Mouse (Mus musculus) stomach, embryonic 15.5 days (tissue): ENCODE measurements around the gene Tmem211. TPM values are rescaled to one million over a fixed set of nuclear protein-coding genes. Genes with fewer than 3 reads are reported as not detected.

ENCODE experiments used
- ATAC-seq: fragments of 200-750 bp; cut with Nextera tagmentation; 2 replicates; pipeline ENCODE4 v1.8.0; 2017; ENCODE audit warnings: low read depth, moderate number of reproducible peaks, moderate TSS enrichment; ENCODE audit not compliant: insufficient read depth, low FRiP score
- H3K27ac ChIP-seq: fragments of 300-500 bp; sonication (generic); 2 replicates; pipeline ENCODE4 v1.5.1; 2015; ENCODE audit warnings: mild to moderate bottlenecking, inconsistent platforms
- H3K27me3 ChIP-seq: fragments of 300-500 bp; sonication (generic); replicated peaks from 2 replicates; pipeline ENCODE4 v1.6.1; 2015; ENCODE audit warnings: inconsistent platforms
- H3K36me3 ChIP-seq: fragments of 300-500 bp; sonication (generic); 2 replicates; pipeline ENCODE4 v1.6.1; 2015; ENCODE audit warnings: inconsistent platforms
- H3K4me1 ChIP-seq: fragments of 300-500 bp; sonication (generic); 2 replicates; pipeline ENCODE4 v1.6.1; 2015; ENCODE audit warnings: inconsistent platforms
- H3K4me2 ChIP-seq: fragments of 300-500 bp; sonication (generic); 2 replicates; pipeline ENCODE4 v1.6.1; 2015; ENCODE audit warnings: mild to moderate bottlenecking, inconsistent platforms
- H3K4me3 ChIP-seq: fragments of 300-500 bp; sonication (generic); replicated peaks from 2 replicates; pipeline ENCODE4 v1.5.1; 2015; ENCODE audit warnings: inconsistent platforms
- H3K9ac ChIP-seq: fragments of 300-500 bp; sonication (generic); 2 replicates; pipeline ENCODE4 v1.6.1; 2015; ENCODE audit warnings: inconsistent platforms
- H3K9me3 ChIP-seq: fragments of 300-500 bp; sonication (generic); 2 replicates; pipeline ENCODE4 v1.6.1; 2016; ENCODE audit warnings: inconsistent platforms
- WGBS: fragments of 180-500 bp; shearing (Covaris S2); methylation state at CpG from one replicate; pipeline ENCODE4 v1.1.7; 2015; 5-methylcytosine and 5-hydroxymethylcytosine counted together
- polyA plus RNA-seq: library from polyadenylated mRNA; unstranded; fragments of >200 nt; fragmentation: Nextera tagmentation; extraction: Ambion mirVana; gene quantifications from 2 replicates; pipeline ENCODE4 v1.2.1, GENCODE M21; 2015

Gene Tmem211
- polyA plus RNA-seq, 1 experiment from 2014 or later = 0.57 TPM

- Histone ChIP-seq H3K4me3 (no peak overlapping the region), H3K4me2 (no peak overlapping the region), H3K9me3 (no peaks in the 10 kb centered on the region), H3K4me1 (0 out of 2 replicates have a peak, but pooled peaks cover 7% of the 10 kb centered on the region), H3K9ac (no peak overlapping the region), H3K27me3 (no peaks in the 10 kb centered on the region), H3K36me3 (no peaks in the 10 kb centered on the region), H3K27ac (peak overlapping the region; percentile 46; the same call in 1 of the 2 replicates)
- no peak for ATAC-seq
- 47% methylated on average over 8 of the region's 8 CpGs for WGBS
These were observed 27.5 kb upstream of the Tmem211 start for GRCm38 (mm10) chr5:113199126-113199771.

GRCm38 (mm10) chr5:113199772-113200134 lies 27.0 kb upstream of the Tmem211 start:
- 82% methylated on average over 10 of the region's 10 CpGs for WGBS
- no peak for ATAC-seq

GRCm38 (mm10) chr5:113204193-113204592 lies 22.5 kb upstream of the Tmem211 start:
- Histone ChIP-seq H3K4me2 (no peak overlapping the region), H3K9ac (no peak overlapping the region), H3K27me3 (no peaks in the 10 kb centered on the region), H3K27ac (no peak overlapping the region), H3K36me3 (no peaks in the 10 kb centered on the region), H3K4me1 (peaks cover 29% of the 10 kb centered on the region), H3K4me3 (no peak overlapping the region), H3K9me3 (no peaks in the 10 kb centered on the region)
- WGBS = 72% methylated on average over 9 of the region's 9 CpGs
- ATAC-seq = no peak

More at GRCm38 (mm10) chr5:113199772-113200134, 27.0 kb upstream of the Tmem211 start:
- Histone ChIP-seq H3K36me3 (no peaks in the 10 kb centered on the region), H3K4me2 (no peak overlapping the region), H3K9me3 (no peaks in the 10 kb centered on the region), H3K27ac (0 out of 2 replicates have a peak overlapping the region, but pooled peaks have one; percentile 46), H3K4me3 (no peak overlapping the region), H3K9ac (no peak overlapping the region), H3K4me1 (0 out of 2 replicates have a peak, but pooled peaks cover 7% of the 10 kb centered on the region), H3K27me3 (no peaks in the 10 kb centered on the region)

GRCm38 (mm10) chr5:113206670-113207352 lies 19.9 kb upstream of the Tmem211 start:
- no peak for ATAC-seq
- Histone ChIP-seq H3K9me3 (no peaks in the 10 kb centered on the region), H3K4me2 (no peak overlapping the region), H3K4me1 (peaks cover 42% of the 10 kb centered on the region), H3K9ac (no peak overlapping the region), H3K36me3 (no peaks in the 10 kb centered on the region), H3K4me3 (no peak overlapping the region), H3K27ac (peak overlapping the region; percentile 89; the same call in 1 of the 2 replicates), H3K27me3 (no peaks in the 10 kb centered on the region)
- 39% methylated on average over 9 of the region's 9 CpGs for WGBS

- Histone ChIP-seq H3K4me3 (no peak overlapping the region), H3K36me3 (no peaks in the 10 kb centered on the region), H3K4me1 (peaks cover 42% of the 10 kb centered on the region), H3K9me3 (no peaks in the 10 kb centered on the region), H3K27ac (peak overlapping the region; percentile 89), H3K9ac (no peak overlapping the region), H3K27me3 (no peaks in the 10 kb centered on the region), H3K4me2 (no peak overlapping the region)
- WGBS = 38% methylated on average over 4 of the region's 4 CpGs
- ATAC-seq = peak; percentile 8; the same call in 1 of the 2 replicates
These were observed 18.7 kb upstream of the Tmem211 start for GRCm38 (mm10) chr5:113208048-113208447.

GRCm38 (mm10) chr5:113208622-113209400 lies 17.9 kb upstream of the Tmem211 start:
- Histone ChIP-seq H3K4me3 (no peak overlapping the region), H3K4me1 (peaks cover 46% of the 10 kb centered on the region), H3K4me2 (peak overlapping the region; percentile 5; the same call in 1 of the 2 replicates), H3K9me3 (no peaks in the 10 kb centered on the region), H3K36me3 (no peaks in the 10 kb centered on the region), H3K27ac (peak overlapping the region; percentile 89), H3K9ac (no peak overlapping the region), H3K27me3 (no peaks in the 10 kb centered on the region)
- ATAC-seq = peak; percentile 23; the same call in 1 of the 2 replicates
- WGBS = 30% methylated on average over 11 of the region's 11 CpGs

GRCm38 (mm10) chr5:113209401-113209750 lies 17.3 kb upstream of the Tmem211 start:
- no peak for ATAC-seq
- WGBS = 35% methylated on average over 11 of the region's 11 CpGs
- H3K9ac ChIP-seq = no peak overlapping the region

GRCm38 (mm10) chr5:113209898-113210297 lies 16.8 kb upstream of the Tmem211 start:
- H3K36me3 ChIP-seq = no peaks in the 10 kb centered on the region
- 82% methylated on average over 13 of the region's 13 CpGs for WGBS
- H3K9me3 ChIP-seq = no peaks in the 10 kb centered on the region
- H3K4me3 ChIP-seq = no peak overlapping the region
- no peaks in the 10 kb centered on the region for H3K27me3 ChIP-seq
- ATAC-seq = no peak
- peak overlapping the region; percentile 89 for H3K27ac ChIP-seq
- H3K9ac ChIP-seq = no peak overlapping the region
- 0 out of 2 replicates have a peak overlapping the region, but pooled peaks have one; percentile 5 for H3K4me2 ChIP-seq
- H3K4me1 ChIP-seq = peaks cover 50% of the 10 kb centered on the region

More at GRCm38 (mm10) chr5:113209401-113209750, 17.3 kb upstream of the Tmem211 start:
- no peak overlapping the region for H3K4me3 ChIP-seq
- peak overlapping the region; percentile 89 for H3K27ac ChIP-seq
- peaks cover 48% of the 10 kb centered on the region for H3K4me1 ChIP-seq
- H3K36me3 ChIP-seq = no peaks in the 10 kb centered on the region
- H3K9me3 ChIP-seq = no peaks in the 10 kb centered on the region
- H3K4me2 ChIP-seq = peak overlapping the region; percentile 5; the same call in 1 of the 2 replicates
- no peaks in the 10 kb centered on the region for H3K27me3 ChIP-seq

GRCm38 (mm10) chr5:113210314-113210713 lies 16.4 kb upstream of the Tmem211 start:
- ATAC-seq = no peak
- H3K4me1 ChIP-seq = peaks cover 50% of the 10 kb centered on the region
- no peak overlapping the region for H3K4me2 ChIP-seq
- no peaks in the 10 kb centered on the region for H3K27me3 ChIP-seq
- no peaks in the 10 kb centered on the region for H3K9me3 ChIP-seq
- H3K27ac ChIP-seq = peak overlapping the region; percentile 67
- WGBS = 72% methylated on average over 6 of the region's 6 CpGs
- no peak overlapping the region for H3K9ac ChIP-seq
- H3K36me3 ChIP-seq = no peaks in the 10 kb centered on the region
- no peak overlapping the region for H3K4me3 ChIP-seq

GRCm38 (mm10) chr5:113212156-113212835 lies 14.4 kb upstream of the Tmem211 start:
- Histone ChIP-seq H3K27me3 (no peaks in the 10 kb centered on the region), H3K4me1 (peaks cover 51% of the 10 kb centered on the region), H3K9me3 (no peaks in the 10 kb centered on the region), H3K36me3 (no peaks in the 10 kb centered on the region), H3K9ac (no peak overlapping the region), H3K27ac (no peak overlapping the region), H3K4me3 (no peak overlapping the region), H3K4me2 (no peak overlapping the region)
- WGBS = 66% methylated on average over 10 of the region's 10 CpGs
- no peak for ATAC-seq

- Histone ChIP-seq H3K27me3 (no peaks in the 10 kb centered on the region), H3K4me2 (no peak overlapping the region), H3K27ac (no peak overlapping the region), H3K4me1 (peaks cover 40% of the 10 kb centered on the region), H3K36me3 (no peaks in the 10 kb centered on the region), H3K9me3 (no peaks in the 10 kb centered on the region), H3K9ac (no peak overlapping the region), H3K4me3 (no peak overlapping the region)
- WGBS = 81% methylated on average over 8 of the region's 8 CpGs
- ATAC-seq = no peak
These were observed 12.7 kb upstream of the Tmem211 start for GRCm38 (mm10) chr5:113214041-113214440.
